Mouse (Mus musculus) small intestine, adult 2 months (tissue): ENCODE results near the gene Sema5b.

Experiments used
- CTCF ChIP-seq: fragments of 200-500 bp; IDR thresholded peaks from 2 replicates; pipeline ENCODE4 v1.5.1; 2012; ENCODE audit warnings: low read depth, mild to moderate bottlenecking, control low read depth, inconsistent platforms, low read length, moderate library complexity, mixed read lengths; ENCODE audit not compliant: insufficient replicate concordance, insufficient read length; ENCODE audit errors: extremely low read depth
- POLR2A ChIP-seq: fragments of 200-500 bp; IDR thresholded peaks from 2 replicates; pipeline ENCODE4 v1.6.1; 2012; ENCODE audit warnings: low read depth, mild to moderate bottlenecking, control low read depth, inconsistent platforms, low read length, moderate library complexity

GRCm38 (mm10) chr16:35505786-35506185 lies 35.2 kb upstream of the Sema5b start:
- no peak for TF ChIP-seq CTCF
- TF ChIP-seq POLR2A: no peak
